Mouse (Mus musculus): Measurements from ENCODE around the gene Sgms1. TPM values are rescaled to one million over a fixed set of nuclear protein-coding genes. Genes with fewer than 3 reads are reported as not detected.

The Sgms1 gene
- polyA plus RNA-seq, 1 experiment, result 15.8 TPM

DNA sequence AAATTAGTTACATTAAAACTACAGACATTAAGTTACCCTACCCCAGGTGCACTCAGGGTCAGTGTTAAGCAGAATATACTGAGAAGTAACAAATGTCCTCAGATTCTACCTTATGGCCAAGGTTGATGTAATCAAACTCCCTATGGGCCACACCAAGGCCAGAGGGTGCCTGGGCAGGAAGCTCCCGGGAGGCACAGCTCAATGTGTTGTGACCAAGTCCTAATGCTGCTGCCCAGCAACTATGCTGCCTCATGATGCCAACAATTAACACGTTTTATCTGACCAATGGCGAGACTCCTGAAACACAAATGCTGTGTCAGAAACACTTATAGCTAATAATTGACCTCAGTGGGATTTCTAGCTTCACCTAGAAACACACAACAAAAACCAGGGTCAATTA lies 197.9 kb downstream of the Sgms1 start:
- Histone ChIP-seq H3K4me3 (ENCODE audit: extremely low read depth, insufficient read depth, insufficient read length) (no peak overlapping the region), H3K27me3 (ENCODE audit: control insufficient read depth, insufficient read depth, low read length) (no peaks in the 10 kb centered on the region), H3K27ac (ENCODE audit: insufficient read depth, low read length) (no peak overlapping the region), H3K4me1 (ENCODE audit: control insufficient read depth, insufficient read depth, insufficient read length) (peaks cover 21% of the 10 kb centered on the region), H3K36me3 (ENCODE audit: control insufficient read depth, insufficient read depth, low read length) (peaks cover 7% of the 10 kb centered on the region; the same call in 1 of the 2 replicates)
- no peak for TF ChIP-seq POLR2A (IDR thresholded peaks at IDR 0.05; ENCODE audit: low read depth, low read length)
- TF ChIP-seq CTCF (IDR thresholded peaks at IDR 0.05; ENCODE audit: extremely low read depth, insufficient read depth, insufficient read length, insufficient replicate concordance), result no peak
- DNase-seq (ENCODE audit: low read depth in 1 of 2, low spot score in 2 of 2), result no peak
- WGBS, result 93% methylated on average over 3 of the region's 3 CpGs

DNA sequence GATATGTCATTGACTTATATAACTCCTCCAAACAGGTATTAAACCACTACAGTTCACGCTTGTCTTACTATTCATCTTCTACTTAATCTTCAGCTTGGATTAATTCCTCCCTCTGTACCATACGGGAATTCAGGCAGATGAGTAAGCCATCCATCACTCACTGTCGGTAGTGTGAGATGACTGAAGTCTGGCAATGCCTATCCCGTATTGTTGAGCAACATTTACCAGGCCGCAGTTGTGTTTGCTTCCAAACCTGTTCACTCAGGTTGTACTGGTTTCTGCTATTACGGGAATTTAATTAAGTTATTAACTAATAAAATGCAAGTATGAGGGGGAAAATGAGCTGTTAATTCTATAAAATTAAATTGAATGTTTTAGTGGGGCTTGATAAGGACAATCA lies 199.6 kb downstream of the Sgms1 start:
- Histone ChIP-seq H3K4me3 (ENCODE audit: extremely low read depth, insufficient read depth, insufficient read length) (no peak overlapping the region), H3K27ac (ENCODE audit: insufficient read depth, low read length) (no peak overlapping the region), H3K36me3 (ENCODE audit: control insufficient read depth, insufficient read depth, low read length) (peaks cover 5% of the 10 kb centered on the region; the same call in 1 of the 2 replicates), H3K4me1 (ENCODE audit: control insufficient read depth, insufficient read depth, insufficient read length) (peaks cover 30% of the 10 kb centered on the region), H3K27me3 (ENCODE audit: control insufficient read depth, insufficient read depth, low read length) (no peaks in the 10 kb centered on the region)
- 95% methylated on average over 6 of the region's 6 CpGs for WGBS
- TF ChIP-seq POLR2A (IDR thresholded peaks at IDR 0.05; ENCODE audit: low read depth, low read length) (no peak), CTCF (IDR thresholded peaks at IDR 0.05; ENCODE audit: extremely low read depth, insufficient read depth, insufficient read length, insufficient replicate concordance) (no peak)
- no peak for DNase-seq (ENCODE audit: low read depth in 1 of 2, low spot score in 2 of 2)

DNA sequence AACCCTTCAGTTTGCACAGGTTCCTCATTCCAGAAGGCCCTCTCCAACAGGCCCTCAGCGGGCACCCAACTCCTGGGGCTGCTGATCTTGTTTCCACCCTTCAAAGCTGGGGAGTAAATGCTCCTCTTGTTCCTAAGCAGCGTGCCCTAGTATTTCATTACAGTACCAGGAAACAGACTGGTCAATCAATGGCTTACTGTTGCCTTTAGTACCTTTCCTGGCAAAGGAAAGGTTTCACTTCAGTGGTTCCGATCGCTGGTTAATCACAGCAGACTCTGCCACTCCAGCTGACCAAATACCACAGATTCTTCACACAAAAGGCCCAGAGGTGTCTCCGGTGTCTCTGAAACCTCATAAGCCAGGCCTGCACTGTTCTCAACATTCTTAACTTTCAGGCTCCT lies 200.5 kb downstream of the Sgms1 start:
- peaks cover 5% of the 10 kb centered on the region; the same call in 1 of the 2 replicates for H3K36me3 ChIP-seq (ENCODE audit: control insufficient read depth, insufficient read depth, low read length)
- TF ChIP-seq CTCF (IDR thresholded peaks at IDR 0.05; ENCODE audit: extremely low read depth, insufficient read depth, insufficient read length, insufficient replicate concordance), result no peak
- no peak for TF ChIP-seq POLR2A (IDR thresholded peaks at IDR 0.05; ENCODE audit: low read depth, low read length)
- WGBS, result 84% methylated on average over 5 of the region's 5 CpGs
- H3K4me3 ChIP-seq (ENCODE audit: extremely low read depth, insufficient read depth, insufficient read length), result no peak overlapping the region
- DNase-seq (ENCODE audit: low read depth in 1 of 2, low spot score in 2 of 2), result no peak
- no peak overlapping the region for H3K27ac ChIP-seq (ENCODE audit: insufficient read depth, low read length)
- H3K4me1 ChIP-seq (ENCODE audit: control insufficient read depth, insufficient read depth, insufficient read length), result peaks cover 37% of the 10 kb centered on the region
- H3K27me3 ChIP-seq (ENCODE audit: control insufficient read depth, insufficient read depth, low read length), result no peaks in the 10 kb centered on the region

DNA sequence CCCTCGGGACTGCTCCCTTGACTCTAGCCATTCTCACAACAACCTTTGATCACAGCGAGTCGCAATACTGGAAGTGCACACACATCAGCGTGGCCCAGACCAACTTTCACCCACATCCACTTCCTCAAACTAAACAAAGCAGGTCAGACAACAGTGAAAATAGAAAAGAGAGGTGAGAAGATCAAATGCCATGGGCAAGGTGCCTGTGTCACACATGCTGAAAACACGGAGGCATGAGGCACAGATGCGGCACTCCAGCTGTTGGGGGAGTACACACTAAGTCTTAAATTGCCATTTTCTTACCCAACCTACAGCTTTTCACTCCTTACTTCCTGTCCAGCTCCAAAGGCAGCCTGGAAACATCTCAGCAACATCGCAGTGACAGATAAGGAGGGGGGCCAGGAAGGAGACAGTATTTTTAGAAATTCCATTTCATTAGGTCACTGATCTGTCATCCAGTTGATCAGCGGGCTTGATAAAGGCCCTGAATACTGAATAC lies 202.9 kb downstream of the Sgms1 start:
- 0 out of 2 replicates have a peak, but pooled peaks cover 2% of the 10 kb centered on the region for H3K36me3 ChIP-seq (ENCODE audit: control insufficient read depth, insufficient read depth, low read length)
- H3K27me3 ChIP-seq (ENCODE audit: control insufficient read depth, insufficient read depth, low read length), result no peaks in the 10 kb centered on the region
- peaks cover 48% of the 10 kb centered on the region for H3K4me1 ChIP-seq (ENCODE audit: control insufficient read depth, insufficient read depth, insufficient read length)
- H3K27ac ChIP-seq (ENCODE audit: insufficient read depth, low read length), result peak overlapping the region; percentile 77
- 11% methylated on average over 8 of the region's 8 CpGs for WGBS
- DNase-seq (ENCODE audit: low read depth in 1 of 2, low spot score in 2 of 2), result peak; percentile 57 to 66
- H3K4me3 ChIP-seq (ENCODE audit: extremely low read depth, insufficient read depth, insufficient read length), result peak overlapping the region; percentile 7; the same call in 1 of the 2 replicates
- no peak for TF ChIP-seq CTCF (IDR thresholded peaks at IDR 0.05; ENCODE audit: extremely low read depth, insufficient read depth, insufficient read length, insufficient replicate concordance)
- no peak for TF ChIP-seq POLR2A (IDR thresholded peaks at IDR 0.05; ENCODE audit: low read depth, low read length)

DNA sequence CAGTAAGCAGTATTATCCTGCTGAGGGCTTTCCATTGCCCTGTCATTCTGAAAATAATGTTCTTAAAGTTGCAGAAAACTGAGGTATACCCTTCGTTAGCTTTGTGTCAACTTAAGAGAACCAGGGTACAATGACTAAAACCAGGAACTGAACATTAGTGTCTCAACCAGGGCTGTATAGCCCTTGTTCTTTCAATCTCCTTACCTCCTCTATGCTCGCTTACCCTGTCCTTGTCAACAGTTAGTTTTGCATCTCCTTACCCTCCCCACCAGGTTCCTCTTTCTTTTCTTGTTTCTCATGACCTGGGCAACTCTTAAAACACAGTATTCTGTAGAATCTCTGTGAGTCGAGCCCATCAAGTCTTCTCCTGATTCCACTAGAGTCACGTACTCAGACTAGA lies 206.5 kb downstream of the Sgms1 start:
- no peak overlapping the region for H3K4me3 ChIP-seq (ENCODE audit: extremely low read depth, insufficient read depth, insufficient read length)
- WGBS, result 33% methylated on average over 4 of the region's 4 CpGs
- TF ChIP-seq POLR2A (IDR thresholded peaks at IDR 0.05; ENCODE audit: low read depth, low read length) (no peak), CTCF (IDR thresholded peaks at IDR 0.05; ENCODE audit: extremely low read depth, insufficient read depth, insufficient read length, insufficient replicate concordance) (no peak)
- no peaks in the 10 kb centered on the region for H3K27me3 ChIP-seq (ENCODE audit: control insufficient read depth, insufficient read depth, low read length)
- peak overlapping the region; percentile 79 for H3K27ac ChIP-seq (ENCODE audit: insufficient read depth, low read length)
- DNase-seq (ENCODE audit: low read depth in 1 of 2, low spot score in 2 of 2), result peak in 1 of 2 experiments; percentile 56
- peaks cover 1% of the 10 kb centered on the region; the same call in 1 of the 2 replicates for H3K36me3 ChIP-seq (ENCODE audit: control insufficient read depth, insufficient read depth, low read length)
- H3K4me1 ChIP-seq (ENCODE audit: control insufficient read depth, insufficient read depth, insufficient read length), result peaks cover 56% of the 10 kb centered on the region

DNA sequence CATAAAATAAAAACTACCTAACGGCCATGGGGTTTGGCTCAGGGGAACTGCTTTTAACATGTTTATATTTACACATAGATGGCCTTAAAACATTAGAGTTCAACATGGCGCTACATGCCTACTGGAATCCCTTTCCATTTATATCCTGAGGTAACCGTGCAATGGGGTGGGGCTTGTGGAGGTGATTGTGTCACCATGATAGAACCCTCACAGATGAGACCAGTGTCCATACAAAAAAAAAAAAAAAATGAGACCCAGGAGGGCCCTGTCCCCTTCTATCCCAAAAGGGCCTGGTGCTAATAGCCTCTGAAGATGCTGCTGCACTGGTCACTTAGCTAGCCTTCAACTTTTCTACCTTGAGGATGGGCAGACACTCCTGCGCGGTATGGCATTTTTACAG lies 207.0 kb downstream of the Sgms1 start:
- peaks cover 1% of the 10 kb centered on the region; the same call in 1 of the 2 replicates for H3K36me3 ChIP-seq (ENCODE audit: control insufficient read depth, insufficient read depth, low read length)
- H3K27me3 ChIP-seq (ENCODE audit: control insufficient read depth, insufficient read depth, low read length), result no peaks in the 10 kb centered on the region
- DNase-seq (ENCODE audit: low read depth in 1 of 2, low spot score in 2 of 2), result no peak
- no peak overlapping the region for H3K4me3 ChIP-seq (ENCODE audit: extremely low read depth, insufficient read depth, insufficient read length)
- H3K4me1 ChIP-seq (ENCODE audit: control insufficient read depth, insufficient read depth, insufficient read length), result peaks cover 51% of the 10 kb centered on the region
- WGBS, result 90% methylated on average over 5 of the region's 5 CpGs
- TF ChIP-seq POLR2A (IDR thresholded peaks at IDR 0.05; ENCODE audit: low read depth, low read length) (no peak), CTCF (IDR thresholded peaks at IDR 0.05; ENCODE audit: extremely low read depth, insufficient read depth, insufficient read length, insufficient replicate concordance) (no peak)
- peak overlapping the region; percentile 79 for H3K27ac ChIP-seq (ENCODE audit: insufficient read depth, low read length)

DNA sequence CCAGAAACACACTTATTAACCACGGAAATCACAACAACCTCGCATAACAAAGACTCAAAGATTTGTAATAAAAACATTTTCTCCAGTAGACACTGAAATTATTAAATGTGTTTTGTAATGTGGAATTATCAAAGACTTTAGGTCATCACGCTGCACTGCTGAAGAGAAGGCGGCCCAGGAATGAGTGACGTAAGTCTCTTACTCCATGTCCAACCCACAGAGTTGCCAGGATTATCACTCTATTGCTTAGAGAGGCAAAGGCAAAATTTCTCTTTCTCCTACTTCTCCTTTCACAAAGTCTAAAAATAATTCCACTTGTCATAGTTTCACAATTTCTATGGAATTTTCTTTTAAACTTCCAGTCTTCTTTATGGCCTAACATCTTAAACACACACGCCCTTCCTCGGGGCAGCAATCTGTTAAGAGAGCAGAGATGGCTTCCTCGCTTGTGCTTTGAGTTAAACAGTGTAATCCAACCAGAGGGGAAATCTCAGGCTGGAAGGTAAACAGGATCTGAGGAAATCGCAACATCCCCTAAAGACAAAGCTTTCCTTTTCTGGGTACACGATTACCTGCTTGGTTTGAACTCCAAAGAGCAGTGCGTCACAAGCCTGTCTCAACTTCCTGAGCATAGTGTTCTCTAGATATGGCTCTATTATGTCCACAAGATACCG lies 207.7 kb downstream of the Sgms1 start:
- TF ChIP-seq POLR2A (IDR thresholded peaks at IDR 0.05; ENCODE audit: low read depth, low read length), result no peak
- TF ChIP-seq CTCF (IDR thresholded peaks at IDR 0.05; ENCODE audit: extremely low read depth, insufficient read depth, insufficient read length, insufficient replicate concordance), result no peak

More for the DNA sequence above, 207.7 kb downstream of the Sgms1 start:
- Histone ChIP-seq H3K27ac (ENCODE audit: insufficient read depth, low read length) (peak overlapping the region; percentile 43), H3K27me3 (ENCODE audit: control insufficient read depth, insufficient read depth, low read length) (no peaks in the 10 kb centered on the region), H3K4me1 (ENCODE audit: control insufficient read depth, insufficient read depth, insufficient read length) (peaks cover 46% of the 10 kb centered on the region; the same call in 1 of the 2 replicates), H3K36me3 (ENCODE audit: control insufficient read depth, insufficient read depth, low read length) (peaks cover 1% of the 10 kb centered on the region; the same call in 1 of the 2 replicates), H3K4me3 (ENCODE audit: extremely low read depth, insufficient read depth, insufficient read length) (no peak overlapping the region)
- 66% methylated on average over 12 of the region's 12 CpGs for WGBS
- no peak for DNase-seq (ENCODE audit: low read depth in 1 of 2, low spot score in 2 of 2)
